Mouse (Mus musculus) retina, postnatal 7 days (tissue): Measurements from ENCODE around the gene Gm21149.
"Not testable (repeated sequence)": the region's sequence is repeated elsewhere in the genome, so short reads cannot be mapped to it uniquely, and the experiment has no call there.

Experiments used
- DNase-seq: peaks from one replicate; pipeline ENCODE4 v3.0.0-alpha.2; 2012; ENCODE audit warnings: low read depth, low spot score

The Gm21149 gene

GRCm38 (mm10) chr5:15476423-15476822 is at the start of gene Gm21149:
Gm21149 (minus strand) TSS chr5:15476523.
- DNase-seq: not testable (repeated sequence)

GRCm38 (mm10) chr5:15522470-15522869 is 46.1 kb upstream of the Gm21149 start:
- DNase-seq: not testable (repeated sequence)

- DNase-seq: not testable (repeated sequence)
Observed at GRCm38 (mm10) chr5:15522028-15522427, 45.7 kb upstream of the Gm21149 start.

- not testable (repeated sequence) for DNase-seq
Observed at GRCm38 (mm10) chr5:15520418-15520817, 44.1 kb upstream of the Gm21149 start.

- not testable (repeated sequence) for DNase-seq
Observed at GRCm38 (mm10) chr5:15517150-15517549, 40.8 kb upstream of the Gm21149 start.

GRCm38 (mm10) chr5:15512236-15512635 is 35.9 kb upstream of the Gm21149 start:
- DNase-seq: not testable (repeated sequence)

- not testable (repeated sequence) for DNase-seq
Observed at GRCm38 (mm10) chr5:15509911-15510310, 33.6 kb upstream of the Gm21149 start.

- not testable (repeated sequence) for DNase-seq
Observed at GRCm38 (mm10) chr5:15508460-15509451, 32.4 kb upstream of the Gm21149 start.

- not testable (repeated sequence) for DNase-seq
Observed at GRCm38 (mm10) chr5:15507757-15508459, 31.6 kb upstream of the Gm21149 start.

GRCm38 (mm10) chr5:15507309-15507619 is 30.9 kb upstream of the Gm21149 start:
- no peak for DNase-seq

- no peak for DNase-seq
Observed at GRCm38 (mm10) chr5:15506575-15507308, 30.4 kb upstream of the Gm21149 start.

GRCm38 (mm10) chr5:15498774-15499400 is 22.6 kb upstream of the Gm21149 start:
- DNase-seq: not testable (repeated sequence)

GRCm38 (mm10) chr5:15498350-15498749 is 22.0 kb upstream of the Gm21149 start:
- DNase-seq: not testable (repeated sequence)

GRCm38 (mm10) chr5:15490934-15491333 is 14.6 kb upstream of the Gm21149 start:
- not testable (repeated sequence) for DNase-seq

- DNase-seq: no peak
Observed at GRCm38 (mm10) chr5:15488743-15489142, 12.4 kb upstream of the Gm21149 start.

GRCm38 (mm10) chr5:15484616-15485015 is 8.3 kb upstream of the Gm21149 start:
- not testable (repeated sequence) for DNase-seq

- DNase-seq: not testable (repeated sequence)
Observed at GRCm38 (mm10) chr5:15483576-15483975, 7.3 kb upstream of the Gm21149 start.

GRCm38 (mm10) chr5:15482815-15483214 is 6.5 kb upstream of the Gm21149 start:
- not testable (repeated sequence) for DNase-seq

- not testable (repeated sequence) for DNase-seq
Observed at GRCm38 (mm10) chr5:15470141-15470540, 6.2 kb downstream of the Gm21149 start.

GRCm38 (mm10) chr5:15467768-15468167 is 8.6 kb downstream of the Gm21149 start:
- DNase-seq: not testable (repeated sequence)

- not testable (repeated sequence) for DNase-seq
Observed at GRCm38 (mm10) chr5:15466218-15466617, 10.1 kb downstream of the Gm21149 start.
